Mouse (Mus musculus) right cerebral cortex, postnatal 14 days (tissue): ENCODE results near the gene Ppm1b.

Source experiments
- DNase-seq: peaks from one replicate; pipeline ENCODE4 v3.0.0; 2022

Ppm1b gene

DNA sequence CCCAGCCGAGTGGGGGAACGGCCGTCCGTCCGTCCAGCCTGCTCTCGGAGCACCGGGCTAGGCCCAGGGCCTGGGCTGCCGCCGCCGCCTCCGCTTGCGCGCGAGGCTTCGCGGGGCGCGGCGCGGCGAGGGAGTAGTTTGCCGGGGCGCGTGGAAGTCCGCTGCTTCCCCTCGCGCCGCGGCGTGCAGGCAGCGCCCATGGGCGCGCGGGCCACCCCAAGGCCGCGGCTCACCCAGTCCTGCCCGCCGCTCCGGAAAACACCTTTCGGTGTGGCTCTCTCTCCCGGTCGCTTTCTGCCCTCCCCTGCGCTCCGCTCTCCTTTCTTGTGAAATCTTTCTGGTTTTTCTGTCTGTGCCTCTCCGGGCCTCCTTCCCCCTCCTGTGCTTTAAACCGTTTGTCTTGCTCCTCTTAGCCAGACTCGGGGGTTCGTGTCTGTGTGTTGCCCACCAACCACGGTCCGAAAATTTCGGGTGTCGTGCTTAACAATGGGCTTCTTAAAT lies 1.9 kb downstream of the Ppm1b start:
- no peak for DNase-seq

- no peak for DNase-seq
Observed at GRCm38 (mm10) chr17:84958986-84959664, 2.6 kb downstream of the Ppm1b start.

DNA sequence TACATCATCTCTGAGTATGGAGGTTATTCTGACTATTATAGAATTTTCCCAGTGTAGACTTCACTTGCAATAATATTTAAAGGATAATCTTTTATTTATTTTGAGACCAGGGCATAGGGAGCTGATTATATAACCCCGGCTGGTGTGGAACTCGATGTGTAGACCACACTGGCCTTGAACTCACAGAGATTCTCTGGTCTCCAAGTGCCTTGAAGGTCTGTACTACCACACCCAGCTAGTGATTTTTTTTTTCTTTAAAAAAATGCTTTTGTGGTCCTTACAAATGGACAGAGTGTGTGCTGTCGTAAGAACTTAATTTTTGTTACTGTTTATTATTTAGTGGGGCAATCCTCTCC lies 3.1 kb downstream of the Ppm1b start:
- no peak for DNase-seq

DNA sequence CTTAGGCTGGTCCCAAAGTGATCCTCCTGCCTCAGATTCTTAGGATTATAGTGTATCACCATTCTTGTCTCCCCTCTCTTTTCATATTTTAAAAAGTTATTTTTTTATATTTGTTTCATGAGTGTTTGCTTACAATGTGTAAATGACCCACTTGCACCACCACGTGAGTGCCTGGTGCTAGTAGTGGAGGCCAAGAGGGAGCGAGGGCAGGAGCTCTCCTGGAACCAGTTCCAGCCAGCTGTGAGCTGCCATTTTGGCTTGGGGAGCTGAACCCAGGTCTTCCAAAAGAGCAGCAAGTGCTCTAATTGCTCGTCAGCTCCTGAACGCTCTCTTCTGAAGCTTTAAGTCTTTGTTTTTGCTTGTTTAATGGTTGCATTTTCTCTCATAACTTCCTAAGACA lies 3.6 kb downstream of the Ppm1b start:
- no peak for DNase-seq

GRCm38 (mm10) chr17:84962046-84962445 lies 5.5 kb downstream of the Ppm1b start:
- DNase-seq, result no peak

- no peak for DNase-seq
Observed at GRCm38 (mm10) chr17:84963651-84964050, 7.1 kb downstream of the Ppm1b start.

- DNase-seq, result no peak
Observed at GRCm38 (mm10) chr17:84966231-84966630, 9.7 kb downstream of the Ppm1b start.

GRCm38 (mm10) chr17:84967045-84967444 lies 10.5 kb downstream of the Ppm1b start:
- DNase-seq, result no peak

- no peak for DNase-seq
Observed at GRCm38 (mm10) chr17:84969916-84970315, 13.4 kb downstream of the Ppm1b start.

DNA sequence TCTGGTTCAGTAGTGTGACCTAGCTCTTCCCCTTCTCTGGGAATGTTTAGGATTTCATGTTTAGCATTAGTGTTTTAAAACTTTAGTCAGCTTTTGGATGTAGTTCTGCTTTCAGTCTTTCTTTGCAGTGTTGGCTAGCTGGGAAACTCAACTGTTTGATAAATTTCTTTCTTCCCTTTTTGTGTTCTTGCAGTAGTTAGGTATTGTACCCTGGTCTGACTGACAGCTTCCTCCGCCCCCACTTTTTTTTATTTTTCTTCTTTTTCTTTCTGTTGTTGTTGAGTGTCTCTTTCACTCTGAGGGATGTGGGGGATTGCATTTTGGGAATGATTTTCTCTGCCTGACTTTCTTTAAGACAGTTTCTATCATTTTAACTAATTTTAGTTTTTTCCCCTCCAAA lies 25.2 kb downstream of the Ppm1b start:
- no peak for DNase-seq

DNA sequence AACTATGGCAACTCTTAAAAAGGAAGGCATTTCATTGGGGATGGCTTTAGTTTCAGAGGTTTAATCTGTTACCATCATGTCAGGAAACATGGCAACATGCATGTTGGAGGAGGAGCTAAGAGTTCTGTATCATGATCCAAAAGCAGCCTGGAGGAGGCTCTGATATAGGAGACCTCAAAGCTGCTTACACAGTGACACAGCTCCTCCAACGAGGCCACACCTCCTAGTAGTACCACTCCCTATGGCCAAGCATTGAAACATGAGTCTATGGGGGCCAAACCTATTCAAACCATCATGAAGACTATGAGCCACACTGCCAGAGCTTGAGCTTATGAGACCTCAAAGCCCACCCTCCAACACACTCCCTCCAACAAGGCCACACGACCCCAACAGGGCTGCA lies 26.2 kb downstream of the Ppm1b start:
- no peak for DNase-seq

DNA sequence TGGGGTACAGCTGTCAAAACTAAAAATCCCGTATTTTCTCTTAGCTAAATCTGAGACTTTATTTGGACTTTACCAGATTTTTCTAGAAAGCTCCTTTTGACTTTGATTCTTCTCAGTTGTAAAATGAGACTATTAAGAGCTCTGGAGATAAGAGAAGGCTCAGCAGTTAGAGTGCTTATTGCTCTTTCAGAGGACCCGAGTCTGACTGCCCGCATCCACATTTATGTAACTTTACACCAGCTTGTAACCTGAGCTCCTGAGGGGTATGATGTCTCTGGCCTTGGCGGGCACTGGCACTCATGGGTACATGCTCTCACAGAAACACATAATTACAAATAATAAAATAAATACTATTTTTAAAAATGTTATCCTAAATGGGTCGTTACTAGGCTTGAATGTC lies 29.8 kb downstream of the Ppm1b start:
- DNase-seq, result no peak

DNA sequence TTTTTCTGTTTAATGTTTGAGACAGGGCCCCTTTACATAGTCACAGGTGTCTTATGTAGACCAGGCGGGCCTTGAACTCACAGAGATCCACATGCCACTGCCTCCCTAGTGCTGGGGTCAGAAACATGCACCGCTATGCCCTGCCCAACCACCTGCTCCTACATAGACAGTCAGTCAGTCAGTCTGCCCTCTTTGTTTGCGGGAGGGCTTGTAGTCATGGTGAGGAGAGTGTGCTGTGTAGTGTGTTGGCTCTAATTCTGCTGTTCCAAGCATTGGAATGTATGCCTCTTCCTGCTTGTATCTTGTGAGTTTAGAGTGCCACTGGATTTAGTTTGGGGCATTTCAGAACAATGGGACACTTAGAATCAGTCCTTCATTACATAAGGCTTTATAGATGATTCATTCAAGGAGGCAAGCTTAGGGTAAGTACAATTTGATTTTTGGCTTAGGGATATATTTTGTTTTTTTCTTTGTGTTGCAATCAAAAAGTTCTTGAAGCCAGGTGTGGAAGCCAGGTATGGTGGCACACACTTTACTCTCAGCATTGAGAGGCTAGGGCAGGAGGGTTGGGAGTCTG lies 31.4 kb downstream of the Ppm1b start:
- DNase-seq, result no peak

DNA sequence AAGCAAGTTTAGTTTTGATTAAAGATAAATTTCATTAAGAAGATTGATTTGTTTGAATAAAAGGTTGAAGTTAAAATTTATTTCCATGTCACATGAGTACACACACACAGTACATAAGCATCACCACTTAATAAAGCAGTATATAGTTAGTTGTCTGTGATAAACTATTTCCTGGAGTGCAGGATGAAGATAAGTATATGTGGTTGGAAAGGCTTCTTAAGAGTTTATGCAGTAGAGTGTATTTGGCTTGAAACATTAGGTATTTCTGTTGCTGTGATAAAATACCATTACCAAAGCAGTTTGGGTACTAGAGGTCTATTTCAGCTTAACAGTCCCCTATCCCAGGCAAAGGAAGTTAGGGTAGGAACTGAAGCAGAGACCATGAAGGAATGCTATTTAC lies 32.0 kb downstream of the Ppm1b start:
- no peak for DNase-seq

DNA sequence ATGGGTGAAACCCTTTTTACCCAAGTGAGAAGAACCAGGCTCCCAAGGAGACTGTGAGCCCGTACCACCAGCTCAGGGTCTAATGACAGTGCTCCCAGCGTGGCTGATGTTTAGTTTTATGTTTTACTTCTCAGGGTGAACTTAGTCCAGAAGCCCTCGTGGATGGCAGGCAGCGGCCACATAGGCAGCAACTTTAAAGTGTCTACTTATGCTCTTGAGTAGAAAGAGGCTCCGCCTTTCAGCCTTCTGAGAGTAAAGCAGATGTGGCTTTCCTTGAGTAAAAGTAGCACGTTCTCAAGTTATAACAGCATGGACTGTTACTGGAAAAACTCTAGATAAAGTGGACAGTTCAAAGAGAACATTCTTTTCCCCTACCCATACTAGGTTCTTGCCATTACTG lies 39.3 kb downstream of the Ppm1b start:
- DNase-seq, result no peak

DNA sequence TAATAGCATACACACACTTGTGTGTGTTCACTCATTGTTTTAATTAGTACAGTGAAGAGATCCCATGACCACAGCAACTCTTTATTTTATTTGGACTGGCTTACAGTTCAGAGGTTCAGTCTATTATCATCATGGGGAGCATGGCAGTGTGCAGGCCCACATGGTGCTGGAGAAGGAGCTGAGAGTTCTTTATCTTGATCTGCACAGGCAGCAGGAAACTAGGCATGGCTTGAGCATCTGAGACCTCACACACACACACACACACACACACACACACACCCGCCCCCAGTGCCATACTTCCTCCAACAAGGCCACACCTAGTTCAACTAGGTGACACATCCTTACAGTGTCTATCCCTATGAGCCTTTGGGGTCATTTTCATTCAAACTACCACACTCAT lies 41.1 kb downstream of the Ppm1b start:
- no peak for DNase-seq

GRCm38 (mm10) chr17:84999636-85000035 lies 43.1 kb downstream of the Ppm1b start:
- no peak for DNase-seq

DNA sequence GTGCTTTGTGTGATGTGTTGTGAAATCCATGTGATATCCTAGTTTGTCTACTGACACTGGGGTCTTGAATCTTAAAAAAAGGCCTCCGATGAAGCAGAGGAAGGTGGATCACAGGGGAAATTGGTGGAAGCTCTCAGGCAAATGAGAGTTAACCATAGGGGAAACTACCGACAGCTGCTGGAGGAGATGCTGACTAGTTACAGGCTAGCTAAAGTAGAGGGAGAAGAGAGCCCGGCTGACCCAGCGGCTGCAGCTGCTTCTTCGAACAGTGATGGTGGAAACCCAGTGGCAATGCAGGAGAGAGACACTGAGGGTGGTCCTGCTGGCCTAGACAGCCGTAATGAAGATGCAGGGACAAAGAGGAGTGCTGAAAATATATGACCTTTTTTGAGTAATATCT lies 56.9 kb downstream of the Ppm1b start:
- no peak for DNase-seq

DNA sequence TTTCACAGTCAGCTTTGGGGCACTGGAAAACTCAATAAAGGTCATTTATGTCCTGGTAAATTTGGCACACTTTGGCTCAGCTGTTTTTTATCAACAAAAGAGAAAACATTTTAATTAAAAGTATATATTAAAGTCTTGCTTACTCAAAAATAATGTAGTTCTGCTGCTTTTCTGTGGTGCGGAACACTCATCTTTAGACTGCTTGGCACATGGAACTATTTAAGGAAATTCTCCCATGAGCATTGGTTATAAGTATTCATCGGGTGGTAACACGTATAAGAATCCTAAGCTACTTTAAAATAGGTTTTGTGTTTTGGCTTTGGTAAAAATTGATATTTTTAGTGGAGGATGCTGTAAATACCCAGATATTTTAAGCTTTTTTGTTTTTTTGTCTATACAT lies 58.1 kb downstream of the Ppm1b start:
- DNase-seq, result no peak

DNA sequence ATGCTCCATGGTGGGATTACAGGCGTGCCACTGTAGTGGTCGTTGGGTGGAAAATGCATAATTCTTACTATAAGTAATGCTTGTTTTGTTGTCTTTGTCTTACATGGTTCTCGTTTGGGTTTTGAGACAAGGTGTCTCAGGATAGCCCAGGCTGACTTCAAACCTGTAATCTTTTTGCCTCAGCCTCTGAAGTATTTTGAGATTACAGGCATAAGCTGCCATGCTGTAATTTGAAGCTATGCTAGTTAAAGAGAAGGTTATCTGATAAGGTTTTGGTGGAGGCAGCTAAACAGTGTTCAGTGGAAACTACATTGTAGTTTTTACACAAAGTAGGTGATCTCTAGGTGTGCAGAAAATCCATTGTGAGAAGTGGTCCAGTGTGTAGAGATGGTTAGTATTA lies 61.8 kb downstream of the Ppm1b start:
- DNase-seq, result no peak

DNA sequence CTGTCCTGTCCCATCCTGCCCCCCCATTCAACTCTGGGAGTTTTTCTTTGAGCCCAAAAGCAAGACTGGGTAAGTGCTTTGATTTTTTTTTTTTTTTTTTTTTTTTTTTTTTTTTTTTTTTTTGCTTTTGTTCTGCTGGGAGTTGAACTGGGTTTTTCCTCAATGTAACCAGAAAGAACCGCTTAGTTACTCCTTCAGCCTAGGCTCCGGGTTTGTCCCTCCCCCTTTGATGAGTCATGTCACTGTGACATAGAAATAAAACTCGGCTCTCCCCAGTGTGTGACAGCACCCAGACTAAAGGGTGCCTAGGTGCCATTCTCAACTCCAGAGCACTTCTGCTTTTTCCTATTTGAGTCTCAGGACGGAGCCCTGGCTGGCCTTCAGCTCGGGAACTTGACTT lies 62.3 kb downstream of the Ppm1b start:
- DNase-seq, result no peak

DNA sequence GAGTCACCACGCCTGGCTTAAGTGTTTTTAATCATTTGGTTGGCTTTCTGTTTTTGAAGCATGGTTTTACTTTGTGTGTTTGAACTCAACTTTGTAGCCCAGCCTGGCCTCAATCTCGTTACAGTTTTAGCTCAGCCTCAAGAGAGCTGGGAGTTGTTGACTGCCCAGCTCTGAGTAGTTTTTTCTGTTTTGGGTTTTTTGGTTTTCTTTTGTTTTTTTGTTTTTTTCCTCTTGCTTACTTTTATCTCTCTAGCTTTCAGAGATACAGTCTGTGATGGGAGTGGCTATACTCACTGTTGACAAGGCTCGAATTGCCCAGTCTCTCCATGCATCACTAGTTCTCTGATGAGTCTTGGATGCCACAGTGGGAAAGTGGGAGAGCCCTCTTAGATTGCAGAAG lies 63.8 kb downstream of the Ppm1b start:
- no peak for DNase-seq

DNA sequence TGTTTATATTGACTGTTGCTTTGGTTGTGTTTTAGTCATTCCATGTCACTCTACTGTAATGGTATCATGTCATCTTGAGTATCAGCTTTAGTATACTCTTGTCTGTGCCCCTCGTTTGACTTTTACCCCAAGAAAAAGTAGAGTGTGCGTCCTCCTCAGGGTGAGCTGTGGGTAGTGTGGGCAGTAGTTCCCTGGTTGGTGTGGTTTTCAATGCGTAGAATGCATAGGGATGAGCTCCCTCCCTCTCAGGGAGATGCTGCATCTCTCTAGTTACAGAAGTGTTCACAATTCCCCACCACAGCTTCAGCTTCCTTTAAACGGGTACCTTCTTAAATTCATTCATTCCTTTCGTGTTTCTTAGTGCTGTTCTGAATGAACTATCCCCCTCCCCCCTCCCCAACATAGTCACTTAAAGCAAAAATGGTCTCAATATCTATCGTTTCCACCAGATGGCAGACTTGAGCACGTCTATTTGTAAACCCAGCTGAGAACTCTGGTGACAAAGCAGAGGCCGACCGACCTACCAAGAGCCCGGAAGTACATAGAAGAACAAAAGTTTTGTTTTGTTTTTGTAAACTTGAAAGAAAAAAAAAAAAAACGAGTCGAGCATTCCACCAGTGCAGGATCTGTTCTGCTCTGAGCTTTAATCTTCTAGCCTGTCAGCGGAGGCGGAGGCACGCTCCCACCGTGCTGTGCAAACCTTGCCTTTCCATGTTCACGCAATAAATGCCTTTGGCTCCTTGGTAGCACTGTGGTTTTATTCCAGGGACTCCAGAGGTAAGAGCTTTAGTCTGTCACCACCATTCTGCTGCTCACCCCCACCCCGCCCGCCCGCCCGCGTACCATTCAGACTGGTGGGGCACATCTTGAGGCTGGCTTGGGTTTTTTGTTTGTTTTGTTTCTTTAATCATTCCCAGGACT lies 67.0 kb downstream of the Ppm1b start:
- DNase-seq, result peak; percentile 43

- DNase-seq, result no peak
Observed at GRCm38 (mm10) chr17:85024237-85024636, 67.7 kb downstream of the Ppm1b start.
